Mouse (Mus musculus) induced T-regulatory cell, adult 2 months (primary cell): ENCODE results near the gene Fbl.
"Not testable (repeated sequence)": the region's sequence is repeated elsewhere in the genome, so short reads cannot be mapped to it uniquely, and the experiment has no call there.

ENCODE experiments used
- DNase-seq: peaks from one replicate; pipeline ENCODE4 v3.0.0-alpha.2; 2012; ENCODE audit warnings: low read depth

The Fbl gene

GRCm38 (mm10) chr7:28191903-28192302, 22.4 kb downstream of the Fbl start:
- no peak for DNase-seq

- DNase-seq: no peak
Measured at GRCm38 (mm10) chr7:28195414-28196098, 26.0 kb downstream of the Fbl start.

- DNase-seq: no peak
Measured at GRCm38 (mm10) chr7:28196528-28196927, 27.0 kb downstream of the Fbl start.

- DNase-seq: no peak
Measured at GRCm38 (mm10) chr7:28199054-28199453, 29.5 kb downstream of the Fbl start.

GRCm38 (mm10) chr7:28203207-28204108, 33.9 kb downstream of the Fbl start:
- no peak for DNase-seq

GRCm38 (mm10) chr7:28206044-28206600, 36.6 kb downstream of the Fbl start:
- DNase-seq: no peak

GRCm38 (mm10) chr7:28208396-28208987, 39.0 kb downstream of the Fbl start:
- DNase-seq: no peak

- DNase-seq: peak; percentile 83
Measured at GRCm38 (mm10) chr7:28208988-28209508, 39.5 kb downstream of the Fbl start.

- DNase-seq: no peak
Measured at GRCm38 (mm10) chr7:28210731-28211130, 41.2 kb downstream of the Fbl start.

GRCm38 (mm10) chr7:28214142-28214541, 44.6 kb downstream of the Fbl start:
- DNase-seq: peak; percentile 71

- DNase-seq: not testable (repeated sequence)
Measured at GRCm38 (mm10) chr7:28215950-28216349, 46.4 kb downstream of the Fbl start.

- DNase-seq: not testable (repeated sequence)
Measured at GRCm38 (mm10) chr7:28217811-28218210, 48.3 kb downstream of the Fbl start.

- DNase-seq: not testable (repeated sequence)
Measured at GRCm38 (mm10) chr7:28218951-28219740, 49.6 kb downstream of the Fbl start.

GRCm38 (mm10) chr7:28226836-28227235, 57.3 kb downstream of the Fbl start:
- not testable (repeated sequence) for DNase-seq

GRCm38 (mm10) chr7:28227421-28227820, 57.9 kb downstream of the Fbl start:
- DNase-seq: not testable (repeated sequence)
